In the genomic region with DNA sequence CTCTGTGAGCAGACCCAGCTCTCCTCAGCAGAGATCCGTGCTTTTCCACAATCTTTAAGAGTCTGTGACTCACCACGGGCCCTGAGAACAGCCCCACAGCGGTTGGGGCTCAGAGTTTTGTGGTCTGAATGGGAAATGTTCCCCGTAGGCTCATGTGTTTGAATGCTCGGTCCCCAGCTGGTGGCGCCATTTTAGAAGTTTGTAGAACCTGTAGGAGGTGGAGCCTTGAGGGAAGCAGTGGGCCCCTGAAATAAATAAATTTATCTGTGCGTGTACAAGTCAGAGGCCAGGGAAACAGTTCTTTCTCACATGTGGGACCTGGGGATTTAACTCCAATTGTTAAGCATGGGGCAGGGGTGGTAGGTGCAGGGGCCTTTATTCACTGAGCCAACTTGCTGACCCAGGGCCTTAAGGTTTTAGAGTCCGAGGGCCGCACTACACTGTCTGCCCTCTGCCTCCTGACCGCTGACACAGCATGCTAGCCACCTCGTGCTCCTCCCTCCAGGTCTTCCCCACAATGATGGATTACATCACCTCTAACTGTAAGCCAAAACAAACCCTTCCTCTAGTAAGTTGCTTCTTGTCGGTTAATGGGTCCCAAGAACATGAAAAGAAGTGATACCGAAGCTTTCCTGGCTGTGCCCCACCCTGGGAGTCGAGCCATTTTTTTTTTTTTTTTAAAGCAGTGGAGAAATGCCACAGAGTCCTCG, we compare ENCODE assay signal across 14 mouse cellular contexts. TPM values are rescaled to one million over a fixed set of nuclear protein-coding genes. Genes with fewer than 3 reads are reported as not detected.
DNase-seq lines count a peak whose midpoint lies in the region; ATAC-seq lines count a peak whose summit lies in the region.
"Had no signal": no experiment of that assay in that cellular context is flagged by ENCODE, and none has a peak within 500 bp of the region (broad histone marks: within the 10 kb centered on the region; RNA-seq: fewer than 3 reads in every experiment).

No protein-coding gene starts in this region.

- peak; percentile 50 for DNase-seq in forebrain, embryonic 11.5 days (ENCODE audit: low spot score)
- peak; percentile 32 to 43 for DNase-seq in kidney, adult 8-10 months
- peak; percentile 1 for DNase-seq in thymus, postnatal 25 days
- DNase-seq in thymus, postnatal 10 days (ENCODE audit: low spot score in 2 of 2) = no peak
- no peak for DNase-seq in urinary bladder, postnatal 14 days (ENCODE audit: low spot score)
- DNase-seq in left cerebral cortex, adult 9 months (ENCODE audit: low spot score in 2 of 2) = no peak
- DNase-seq: cerebellum, adult 9-10 months; gastrocnemius, postnatal 25 days had no signal

- H3K9ac ChIP-seq in forebrain, embryonic 11.5 days (ENCODE audit: low read length) = no peak overlapping the region
- no peak overlapping the region for H3K9ac ChIP-seq in forebrain, embryonic 16.5 days (replicated peaks; ENCODE audit: low read depth, low read length)
- no peak overlapping the region for H3K9ac ChIP-seq in kidney, embryonic 16.5 days (replicated peaks; ENCODE audit: low read length)

- H3K27me3 ChIP-seq in forebrain, embryonic 11.5 days (ENCODE audit: control insufficient read depth, insufficient read depth, low read length) = no peaks in the 10 kb centered on the region
- H3K27me3 ChIP-seq in forebrain, embryonic 16.5 days (replicated peaks; ENCODE audit: control insufficient read depth, insufficient read depth, low read length) = no peaks in the 10 kb centered on the region
- H3K27me3 ChIP-seq in kidney, embryonic 16.5 days (ENCODE audit: insufficient read depth, low read length) = no peaks in the 10 kb centered on the region

- 86% methylated on average over 15 of the region's 15 CpGs for WGBS in forebrain, embryonic 11.5 days
- 84% methylated on average over 15 of the region's 15 CpGs for WGBS in forebrain, embryonic 16.5 days
- WGBS in kidney, embryonic 16.5 days = 69% methylated on average over 15 of the region's 15 CpGs

- H3K4me1 ChIP-seq in forebrain, embryonic 11.5 days (replicated peaks; ENCODE audit: control insufficient read depth, insufficient read depth, low read length) = no peaks in the 10 kb centered on the region
- no peaks in the 10 kb centered on the region for H3K4me1 ChIP-seq in forebrain, embryonic 16.5 days (replicated peaks; ENCODE audit: control insufficient read depth, insufficient read depth, low read length)
- peaks cover 7% of the 10 kb centered on the region; the same call in 1 of the 2 replicates for H3K4me1 ChIP-seq in kidney, embryonic 16.5 days (ENCODE audit: insufficient read depth, low read length)

- no peaks in the 10 kb centered on the region for H3K36me3 ChIP-seq in forebrain, embryonic 11.5 days (ENCODE audit: control insufficient read depth, insufficient read depth, low read length)
- H3K36me3 ChIP-seq in forebrain, embryonic 16.5 days (ENCODE audit: control insufficient read depth, insufficient read depth) = no peaks in the 10 kb centered on the region
- H3K36me3 ChIP-seq in kidney, embryonic 16.5 days (ENCODE audit: insufficient read depth, low read length) = no peaks in the 10 kb centered on the region

- H3K27ac ChIP-seq in forebrain, embryonic 11.5 days (ENCODE audit: low read depth, low read length) = no peak overlapping the region
- no peak overlapping the region for H3K27ac ChIP-seq in forebrain, embryonic 16.5 days (ENCODE audit: low read length)
- H3K27ac ChIP-seq in kidney, embryonic 16.5 days (ENCODE audit: low read length) = no peak overlapping the region
- H3K27ac ChIP-seq: layer of hippocampus, adult 2 months had no signal

- no peak overlapping the region for H3K4me3 ChIP-seq in forebrain, embryonic 11.5 days (ENCODE audit: low read depth, low read length)
- no peak overlapping the region for H3K4me3 ChIP-seq in forebrain, embryonic 16.5 days (replicated peaks; ENCODE audit: low read length)
- H3K4me3 ChIP-seq in kidney, embryonic 16.5 days (ENCODE audit: low read length) = no peak overlapping the region
- H3K4me3 ChIP-seq: layer of hippocampus, adult 2 months had no signal

- no peaks in the 10 kb centered on the region for H3K9me3 ChIP-seq in forebrain, embryonic 11.5 days (ENCODE audit: control insufficient read depth, low read length)
- no peaks in the 10 kb centered on the region for H3K9me3 ChIP-seq in forebrain, embryonic 16.5 days (ENCODE audit: control insufficient read depth, low read length)
- H3K9me3 ChIP-seq in kidney, embryonic 16.5 days (ENCODE audit: low read length) = no peaks in the 10 kb centered on the region; the same call in 1 of the 2 replicates

- no peak overlapping the region for H3K4me2 ChIP-seq in forebrain, embryonic 11.5 days (ENCODE audit: low read depth, low read length, severe bottlenecking)
- H3K4me2 ChIP-seq in forebrain, embryonic 16.5 days (ENCODE audit: low read length) = no peak overlapping the region
- H3K4me2 ChIP-seq in kidney, embryonic 16.5 days (replicated peaks; ENCODE audit: low read depth, low read length) = no peak overlapping the region
- H3K4me2 ChIP-seq: midbrain, embryonic 11.5 days had no signal

- ATAC-seq in forebrain, embryonic 11.5 days (replicated peaks; ENCODE audit: low FRiP score) = no peak
- ATAC-seq in forebrain, embryonic 16.5 days = no peak
- ATAC-seq in kidney, embryonic 16.5 days (ENCODE audit: low FRiP score, low TSS enrichment) = no peak
- ATAC-seq: activated CD4-positive, CD25-positive, alpha-beta regulatory T cell, adult 4 months; forebrain, embryonic 14.5 days had no signal

RNA-seq across cellular contexts. Expression of gene Sdc1, which starts 6.7 kb away (rescaled TPM):
- polyA plus RNA-seq in forebrain, embryonic 11.5 days (2014; fragmentation: Nextera tagmentation; extraction: Ambion mirVana) = 86.8 and 90.0 TPM in 2 replicates
- 25.0 and 33.4 TPM in 2 replicates for polyA plus RNA-seq in forebrain, embryonic 16.5 days (2015; fragmentation: Nextera tagmentation; extraction: Ambion mirVana)
- 65.4 and 66.9 TPM in 2 replicates for polyA plus RNA-seq in kidney, embryonic 16.5 days (2015; fragmentation: Nextera tagmentation; extraction: Ambion mirVana)

Comparison
In these comparisons a context has a peak if more than half of its experiments do, and no peak if none do; other contexts are left out.
1. DNase-seq: peak in forebrain, embryonic 11.5 days (single experiment), kidney, adult 8-10 months (2 of 2) and thymus, postnatal 25 days (single experiment); none in thymus, postnatal 10 days (0 of 2), urinary bladder, postnatal 14 days (single experiment) and left cerebral cortex, adult 9 months (0 of 2).